Mouse (Mus musculus): Measurements from ENCODE around the gene Mrps14. TPM values are rescaled to one million over a fixed set of nuclear protein-coding genes. Genes with fewer than 3 reads are reported as not detected.

Mrps14 gene
- 100 to 1,000 TPM; 111 to 113 TPM for total RNA-seq (2021)

GRCm38 (mm10) chr1:160194529-160195336, at the start of gene Mrps14:
Gene Mrps14 (plus strand): TSS chr1:160195215.
- DNase-seq (ENCODE audit: low spot score), result peak; percentile 97
- intact Hi-C loops (cut with DNase I), result loop anchor here (1.0 kb wide), 1 partner anchor 18 kb away; the partner anchor contains the start of gene Cacybp

DNA sequence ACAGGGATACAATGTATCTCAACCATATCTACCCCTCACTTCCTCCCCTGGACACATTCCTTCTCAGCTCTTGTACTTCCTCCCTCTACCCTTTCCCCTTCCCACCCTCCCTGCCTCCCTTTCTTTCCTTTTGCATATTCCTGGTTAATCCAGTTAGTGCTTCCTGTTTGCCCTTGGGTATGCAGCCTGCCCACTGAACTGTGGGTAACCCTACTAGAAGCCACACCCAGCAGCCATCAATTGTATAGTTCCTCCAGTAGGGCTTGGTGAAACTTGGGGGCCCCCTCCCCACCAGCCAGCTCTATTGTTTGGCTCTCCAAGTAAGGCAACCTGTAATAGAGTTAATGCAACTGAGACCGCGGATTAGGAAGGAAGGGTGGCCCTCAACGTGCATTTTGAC, 49.4 kb upstream of the Mrps14 start:
- no peak for DNase-seq (ENCODE audit: low spot score)
- intact Hi-C loops (cut with DNase I), result no loop called here

GRCm38 (mm10) chr1:160147274-160147673, 47.7 kb upstream of the Mrps14 start:
- no peak for DNase-seq (ENCODE audit: low spot score)
- intact Hi-C loops (cut with DNase I), result no loop called here

DNA sequence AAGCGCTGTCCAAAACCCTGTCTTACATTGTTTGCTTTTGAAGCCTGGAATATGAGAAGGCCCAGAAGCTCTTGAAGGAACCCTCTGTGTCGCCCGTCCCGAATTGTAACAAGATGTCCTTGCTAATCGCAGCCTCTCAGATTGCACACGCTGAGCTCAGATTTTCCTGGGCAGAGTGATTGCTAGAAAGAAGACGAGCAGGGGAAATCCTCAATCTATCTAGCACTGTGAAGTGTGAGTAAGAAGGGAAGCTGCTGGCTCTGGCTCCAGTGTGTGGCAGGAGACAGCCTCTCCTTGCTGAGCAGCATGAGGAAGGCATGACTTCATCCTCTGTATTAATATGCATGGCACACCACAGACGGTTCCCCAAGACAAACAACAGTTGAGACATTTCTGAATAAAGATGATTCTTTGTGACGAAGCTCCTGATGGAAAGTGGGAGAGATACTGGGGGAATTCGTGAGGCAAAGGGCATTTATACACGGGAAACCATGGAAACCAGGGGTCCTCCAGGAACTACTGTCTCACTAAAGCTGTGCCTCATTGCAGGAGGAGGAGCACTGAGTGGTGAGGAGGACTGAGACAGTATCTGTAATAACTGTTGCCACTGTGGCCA, 45.6 kb upstream of the Mrps14 start:
- intact Hi-C loops (cut with DNase I), result no loop called here
- DNase-seq (ENCODE audit: low spot score), result no peak

GRCm38 (mm10) chr1:160150726-160151125, 44.3 kb upstream of the Mrps14 start:
- DNase-seq (ENCODE audit: low spot score), result no peak
- intact Hi-C loops (cut with DNase I), result no loop called here

- no peak for DNase-seq (ENCODE audit: low spot score)
- intact Hi-C loops (cut with DNase I), result no loop called here
These were observed 41.5 kb upstream of the Mrps14 start, which contains the start of gene Tnn for GRCm38 (mm10) chr1:160153480-160153879. Gene Tnn (minus strand): TSS chr1:160153580.

GRCm38 (mm10) chr1:160158190-160158589, 36.8 kb upstream of the Mrps14 start:
- intact Hi-C loops (cut with DNase I), result no loop called here
- DNase-seq (ENCODE audit: low spot score), result no peak

GRCm38 (mm10) chr1:160166600-160166999, 28.4 kb upstream of the Mrps14 start:
- intact Hi-C loops (cut with DNase I), result no loop called here
- no peak for DNase-seq (ENCODE audit: low spot score)

DNA sequence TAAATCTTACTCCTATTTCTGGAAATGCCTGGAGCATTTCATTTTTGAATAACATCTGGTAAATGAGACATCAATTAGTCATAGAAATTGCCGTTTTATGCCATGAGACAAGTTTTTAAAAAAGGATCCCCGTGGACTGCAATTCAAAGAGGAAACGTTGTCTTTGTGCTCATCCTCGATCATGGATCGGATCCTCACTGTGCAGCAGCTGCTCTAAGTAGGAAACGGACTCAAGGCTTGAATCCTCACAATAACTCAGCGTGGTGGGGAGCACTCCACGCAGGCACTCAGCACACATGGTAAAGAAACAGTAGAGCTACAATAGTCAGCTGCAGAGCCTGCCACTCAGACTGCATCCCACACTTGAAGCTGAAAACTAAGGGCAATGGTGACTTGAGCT, 18.1 kb upstream of the Mrps14 start:
- DNase-seq (ENCODE audit: low spot score), result no peak
- intact Hi-C loops (cut with DNase I), result no loop called here

DNA sequence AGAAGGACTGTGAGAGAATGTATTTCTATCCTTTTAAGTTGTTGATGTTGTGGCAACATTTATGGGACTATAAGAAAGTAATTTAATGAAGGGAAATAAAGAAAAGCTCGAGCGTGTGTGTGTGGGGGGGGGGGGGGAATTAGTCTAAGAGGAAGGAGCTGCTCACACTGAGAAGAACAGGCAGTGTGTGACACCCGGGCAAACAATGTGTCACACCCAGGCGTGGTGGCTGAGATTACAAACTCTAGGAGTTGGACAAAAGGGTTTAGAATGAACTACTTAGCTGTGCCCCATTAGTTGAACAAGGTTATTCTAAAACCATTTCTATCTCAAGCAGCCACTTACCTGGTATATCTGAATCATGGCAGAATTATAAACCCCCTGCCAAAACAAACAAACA, 13.8 kb upstream of the Mrps14 start:
- DNase-seq (ENCODE audit: low spot score), result no peak
- intact Hi-C loops (cut with DNase I), result loop anchor here (10.0 kb wide), 2 partner anchors 266 to 786 kb away; no protein-coding TSS in a partner anchor

- no peak for DNase-seq (ENCODE audit: low spot score)
- intact Hi-C loops (cut with DNase I), result loop anchor here (10.0 kb wide), 2 partner anchors 270 to 790 kb away; no protein-coding TSS in a partner anchor
These were observed 10.5 kb upstream of the Mrps14 start for GRCm38 (mm10) chr1:160184506-160184905.

- no peak for DNase-seq (ENCODE audit: low spot score)
- intact Hi-C loops (cut with DNase I), result loop anchor here (1.0 kb wide), 1 partner anchor 17 kb away; the partner anchor contains the start of gene Cacybp
These were observed 285 bp downstream of the Mrps14 start for GRCm38 (mm10) chr1:160195337-160195663.

DNA sequence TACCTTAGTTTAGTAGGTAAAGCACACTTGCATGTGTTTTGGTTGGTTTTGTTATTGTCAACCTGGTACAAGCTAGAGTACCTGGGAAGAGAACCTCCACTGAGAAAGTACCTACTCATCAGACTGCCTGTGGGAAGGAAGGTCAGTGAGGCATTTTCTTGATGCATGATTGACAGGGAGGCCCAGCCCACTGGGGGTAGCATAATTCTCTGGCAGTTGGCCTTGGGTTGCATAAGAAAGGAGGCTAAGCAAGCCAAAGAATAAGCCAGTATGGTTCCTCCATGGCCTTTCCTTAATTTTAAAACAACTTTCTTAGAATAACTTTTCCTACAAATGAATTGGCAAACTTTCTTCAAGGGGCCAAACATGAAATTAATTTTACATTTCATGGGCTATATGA, 10.5 kb downstream of the Mrps14 start:
- intact Hi-C loops (cut with DNase I), result no loop called here
- DNase-seq (ENCODE audit: low spot score), result no peak

- intact Hi-C loops (cut with DNase I), result loop anchor here (10.0 kb wide), 2 partner anchors 585 to 925 kb away; partner anchors contain the start of genes Klhl20 and Rabgap1l
- no peak for DNase-seq (ENCODE audit: low spot score)
These were observed 14.8 kb downstream of the Mrps14 start for GRCm38 (mm10) chr1:160209844-160210243.

- intact Hi-C loops (cut with DNase I), result loop anchor here (10.0 kb wide), 2 partner anchors 584 to 924 kb away; partner anchors contain the start of genes Klhl20 and Rabgap1l
These were observed 15.6 kb downstream of the Mrps14 start for GRCm38 (mm10) chr1:160210566-160210965.

DNA sequence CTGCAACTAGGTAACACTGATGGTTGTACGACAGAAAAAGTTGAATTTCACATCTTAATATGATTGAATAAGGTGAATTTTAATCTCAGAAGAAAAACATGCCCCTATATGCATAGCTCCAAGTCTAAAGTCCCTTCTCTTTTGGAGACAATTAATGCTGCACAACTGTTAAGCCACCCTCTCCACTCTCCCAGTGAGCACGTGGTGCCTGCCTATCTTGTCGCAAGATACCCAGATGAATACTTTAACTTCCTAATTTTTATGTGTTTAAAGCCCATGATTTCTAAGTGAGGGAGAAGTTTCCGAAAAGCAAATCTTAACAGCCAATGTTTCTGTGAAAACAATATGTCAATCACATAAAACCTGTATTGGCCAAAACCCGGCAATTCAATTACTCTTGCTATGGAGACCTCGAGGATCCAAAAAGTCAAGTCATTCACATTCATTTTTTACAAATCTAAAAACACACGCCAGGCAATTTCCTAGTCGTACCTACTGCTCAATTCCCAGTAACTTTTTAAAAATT, 16.6 kb downstream of the Mrps14 start:
- intact Hi-C loops (cut with DNase I), result loop anchor here (1.0 to 10.0 kb wide), 3 partner anchors 16 to 923 kb away; partner anchors contain the start of genes Klhl20, Mrps14 and Rabgap1l
- DNase-seq (ENCODE audit: low spot score), result no peak

More at GRCm38 (mm10) chr1:160210566-160210965, 15.6 kb downstream of the Mrps14 start:
- no peak for DNase-seq (ENCODE audit: low spot score)

- DNase-seq (ENCODE audit: low spot score), result no peak
- intact Hi-C loops (cut with DNase I), result loop anchor here (1.0 to 10.0 kb wide), 3 partner anchors 17 to 923 kb away; partner anchors contain the start of genes Klhl20, Mrps14 and Rabgap1l
These were observed 17.2 kb downstream of the Mrps14 start for GRCm38 (mm10) chr1:160212123-160212691.

DNA sequence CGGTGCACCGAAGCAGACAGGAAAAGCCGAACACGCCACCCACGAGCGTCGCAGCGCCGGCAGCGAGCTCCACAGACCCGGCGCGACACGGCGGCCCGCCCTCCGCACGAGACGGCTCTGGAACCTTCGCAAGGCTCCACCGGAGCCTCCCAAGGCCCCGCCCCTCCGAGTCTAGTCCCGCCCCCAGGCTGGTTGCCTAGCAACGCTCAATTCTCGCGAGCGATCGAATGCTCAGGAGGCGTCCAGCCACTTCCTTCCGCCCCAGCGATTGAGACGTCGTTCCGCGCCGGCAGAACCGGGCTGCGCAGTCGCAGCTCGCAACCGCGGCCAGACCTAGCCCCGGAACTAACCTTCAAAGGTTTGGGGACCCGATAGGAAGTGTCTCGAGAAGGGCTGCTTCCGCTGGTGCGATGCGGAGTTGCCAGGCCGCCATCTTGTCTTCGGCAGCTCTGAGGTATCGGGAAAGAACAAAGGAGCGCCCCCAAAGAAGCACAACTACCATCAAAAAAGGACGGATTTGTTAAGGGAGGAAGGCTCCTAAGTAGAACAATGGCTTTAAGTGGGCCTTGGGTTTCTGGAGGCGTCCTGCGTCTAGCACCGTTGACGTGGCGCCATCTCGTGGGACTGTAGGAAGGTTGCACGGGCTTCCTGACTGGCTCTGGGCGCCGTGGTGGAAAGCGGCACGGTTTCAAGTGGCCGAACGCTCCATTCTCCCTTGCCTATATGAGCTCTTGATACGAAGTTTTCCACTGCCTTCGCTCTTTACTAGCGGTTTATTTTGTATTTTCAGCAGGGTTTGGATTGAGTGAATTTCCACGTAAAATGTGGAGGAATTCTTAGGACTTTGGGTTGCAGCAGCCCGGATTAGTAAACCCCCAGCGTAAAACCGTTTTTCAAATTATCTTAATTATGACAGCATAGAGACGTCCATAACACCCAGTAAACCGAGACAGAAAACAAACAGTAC, 18.0 kb downstream of the Mrps14 start, which contains the start of gene Cacybp:
Gene Cacybp (minus strand): TSS at position 173 of the 967 bp plus-strand sequence.
- peak; percentile 99 for DNase-seq (ENCODE audit: low spot score)
- intact Hi-C loops (cut with DNase I), result loop anchor here (1.0 to 10.0 kb wide), 3 partner anchors 18 to 922 kb away; partner anchors contain the start of genes Klhl20, Mrps14 and Rabgap1l

DNA sequence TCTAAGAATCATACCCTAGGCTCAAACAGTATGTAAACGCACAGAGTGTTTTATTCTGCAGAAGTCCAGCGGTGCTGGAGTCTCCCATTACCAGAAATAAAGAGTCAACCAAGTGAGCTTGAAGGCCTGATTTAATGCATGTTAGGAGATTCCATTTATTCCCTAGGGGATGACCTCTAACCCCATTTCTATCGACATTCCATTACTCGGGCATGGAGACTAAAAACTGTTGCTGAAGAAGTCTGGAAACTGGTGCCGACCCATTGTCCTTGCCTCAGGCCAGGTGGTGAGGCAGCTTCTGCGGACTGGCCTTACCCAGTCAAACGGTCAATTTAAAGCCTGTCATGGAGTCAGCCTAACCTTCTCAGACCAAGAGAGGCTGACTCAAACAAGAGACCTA, 19.2 kb downstream of the Mrps14 start:
- intact Hi-C loops (cut with DNase I), result loop anchor here (10.0 kb wide), 2 partner anchors 581 to 921 kb away; partner anchors contain the start of genes Klhl20 and Rabgap1l
- DNase-seq (ENCODE audit: low spot score), result no peak
